Mouse (Mus musculus) forebrain, embryonic 12.5 days (tissue): ENCODE data around the gene Atp5d. TPM values are rescaled to one million over a fixed set of nuclear protein-coding genes. Genes with fewer than 3 reads are reported as not detected.

ENCODE experiments used
- ATAC-seq: fragments of 200-750 bp; cut with Nextera tagmentation; 2 replicates; pipeline ENCODE4 v1.8.0; 2017; ENCODE audit warnings: moderate TSS enrichment; ENCODE audit not compliant: low FRiP score
- H3K27ac ChIP-seq: fragments of 300-500 bp; sonication (generic); 2 replicates; pipeline ENCODE4 v1.5.1; 2016; ENCODE audit warnings: mild to moderate bottlenecking
- H3K27me3 ChIP-seq: fragments of 300-500 bp; sonication (generic); 2 replicates; pipeline ENCODE4 v1.6.1; 2016; ENCODE audit warnings: mild to moderate bottlenecking
- H3K36me3 ChIP-seq: fragments of 300-500 bp; sonication (generic); replicated peaks from 2 replicates; pipeline ENCODE4 v1.6.1; 2016; ENCODE audit warnings: mild to moderate bottlenecking
- H3K4me1 ChIP-seq: fragments of 300-500 bp; sonication (generic); 2 replicates; pipeline ENCODE4 v1.6.1; 2016
- H3K4me2 ChIP-seq: fragments of 300-500 bp; sonication (generic); 2 replicates; pipeline ENCODE4 v1.6.1; 2016; ENCODE audit warnings: mild to moderate bottlenecking, moderate library complexity
- H3K4me3 ChIP-seq: fragments of 300-500 bp; sonication (generic); replicated peaks from 2 replicates; pipeline ENCODE4 v1.5.1; 2016; ENCODE audit warnings: mild to moderate bottlenecking
- H3K9ac ChIP-seq: fragments of 300-500 bp; sonication (generic); 2 replicates; pipeline ENCODE4 v1.6.1; 2016; ENCODE audit warnings: mild to moderate bottlenecking
- H3K9me3 ChIP-seq: fragments of 300-500 bp; sonication (generic); 2 replicates; pipeline ENCODE4 v1.6.1; 2016
- WGBS: fragments of 180-500 bp; shearing (Covaris S2); methylation state at CpG from one replicate; pipeline ENCODE4 v1.1.7; 2016; 5-methylcytosine and 5-hydroxymethylcytosine counted together
- polyA plus RNA-seq: library from polyadenylated mRNA; unstranded; fragments of >200 nt; fragmentation: Nextera tagmentation; extraction: Ambion mirVana; gene quantifications from 2 replicates; pipeline ENCODE4 v1.2.1, GENCODE M21; 2016

Atp5d gene
- polyA plus RNA-seq, 1 experiment from 2014 or later = 428 TPM

DNA sequence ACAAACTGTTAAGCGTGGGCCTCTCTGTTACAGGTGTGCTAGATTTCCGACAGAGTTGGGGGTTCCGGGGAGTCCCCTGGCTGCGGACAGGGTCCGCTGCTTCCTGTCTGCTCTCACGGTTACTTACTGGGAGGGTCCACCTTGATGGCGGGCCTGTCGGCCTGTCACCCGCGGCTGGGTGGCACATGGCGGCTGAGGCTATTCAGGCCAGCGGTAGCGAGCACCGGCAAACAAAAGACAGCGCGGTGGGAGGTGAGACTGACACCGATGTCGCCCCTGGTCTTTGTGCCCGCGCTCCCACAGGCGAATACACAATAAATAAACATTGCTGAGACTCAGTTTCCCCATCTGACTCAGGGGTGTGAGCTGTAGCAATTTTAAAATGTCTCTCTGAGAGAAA lies 51.6 kb downstream of the Atp5d start:
- WGBS = 2% methylated on average over 21 of the region's 21 CpGs
- Histone ChIP-seq H3K36me3 (peaks cover 30% of the 10 kb centered on the region), H3K27ac (peak overlapping the region; percentile 85), H3K9ac (peak overlapping the region; percentile 74), H3K4me1 (peaks cover 67% of the 10 kb centered on the region), H3K9me3 (no peaks in the 10 kb centered on the region), H3K4me2 (peak overlapping the region; percentile 74), H3K4me3 (peak overlapping the region; percentile 45), H3K27me3 (peaks cover 47% of the 10 kb centered on the region)
- ATAC-seq = peak; percentile 57; the same call in 1 of the 2 replicates

DNA sequence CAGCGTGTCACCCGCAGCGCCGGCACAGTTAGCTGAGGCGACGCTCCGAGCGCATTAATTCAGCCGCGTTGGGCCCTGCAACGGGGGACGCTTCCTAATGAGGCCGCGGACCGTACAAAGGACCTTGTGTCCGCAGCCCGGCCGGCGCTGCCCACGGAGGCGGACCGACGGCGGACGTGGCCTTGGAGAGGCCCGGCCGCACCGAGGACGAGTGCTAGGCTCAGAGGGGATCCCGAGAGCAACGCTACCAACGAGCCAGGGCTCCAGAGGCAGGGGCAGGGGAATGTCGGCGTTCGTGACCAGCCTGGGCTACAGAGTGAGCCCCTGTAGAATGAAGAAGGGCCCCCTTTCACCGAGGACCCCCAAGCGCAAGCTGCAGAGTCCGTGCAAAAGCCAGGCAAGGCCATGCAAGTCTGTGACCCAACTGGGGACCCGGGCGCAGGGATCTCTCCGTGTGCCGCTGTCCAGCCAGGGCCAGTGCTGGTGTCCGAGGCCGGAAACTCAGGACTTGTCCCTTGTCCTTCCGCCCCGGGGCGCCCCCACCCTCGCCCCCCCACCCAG lies 52.1 kb downstream of the Atp5d start:
- WGBS = under 1% methylated on average over 48 of the region's 48 CpGs
- Histone ChIP-seq H3K4me1 (peaks cover 65% of the 10 kb centered on the region), H3K4me2 (peak overlapping the region; percentile 74), H3K27ac (peak overlapping the region; percentile 85), H3K9ac (peak overlapping the region; percentile 74), H3K4me3 (peak overlapping the region; percentile 45), H3K9me3 (no peaks in the 10 kb centered on the region), H3K36me3 (peaks cover 30% of the 10 kb centered on the region), H3K27me3 (peaks cover 47% of the 10 kb centered on the region)
- peak; percentile 55 for ATAC-seq

DNA sequence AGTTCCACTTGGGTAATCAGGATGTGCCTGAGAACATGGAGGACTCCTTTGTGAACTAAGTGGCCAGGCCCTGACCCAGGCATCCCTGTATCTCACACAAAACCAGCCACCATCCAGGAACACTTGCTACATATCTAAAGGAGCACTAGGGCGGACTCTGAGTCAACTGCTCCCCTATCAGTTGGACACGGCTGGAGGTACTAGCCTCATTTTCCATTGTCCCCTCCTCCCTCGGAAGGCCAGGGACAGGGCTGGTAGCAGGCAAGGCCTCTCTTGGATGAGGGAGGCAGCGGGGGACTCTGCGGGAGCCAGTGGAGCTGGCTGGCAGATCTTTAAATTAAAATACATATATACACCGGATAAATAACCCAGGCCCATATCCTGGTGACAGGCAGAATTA lies 55.5 kb downstream of the Atp5d start:
- peaks cover 34% of the 10 kb centered on the region for H3K27me3 ChIP-seq
- peaks cover 3% of the 10 kb centered on the region for H3K36me3 ChIP-seq
- peak overlapping the region; percentile 78 for H3K27ac ChIP-seq
- H3K4me3 ChIP-seq = no peak overlapping the region
- no peak for ATAC-seq
- peaks cover 74% of the 10 kb centered on the region for H3K4me1 ChIP-seq
- 41% methylated on average over 6 of the region's 6 CpGs for WGBS
- no peak overlapping the region for H3K9ac ChIP-seq
- H3K4me2 ChIP-seq = no peak overlapping the region
- H3K9me3 ChIP-seq = no peaks in the 10 kb centered on the region

DNA sequence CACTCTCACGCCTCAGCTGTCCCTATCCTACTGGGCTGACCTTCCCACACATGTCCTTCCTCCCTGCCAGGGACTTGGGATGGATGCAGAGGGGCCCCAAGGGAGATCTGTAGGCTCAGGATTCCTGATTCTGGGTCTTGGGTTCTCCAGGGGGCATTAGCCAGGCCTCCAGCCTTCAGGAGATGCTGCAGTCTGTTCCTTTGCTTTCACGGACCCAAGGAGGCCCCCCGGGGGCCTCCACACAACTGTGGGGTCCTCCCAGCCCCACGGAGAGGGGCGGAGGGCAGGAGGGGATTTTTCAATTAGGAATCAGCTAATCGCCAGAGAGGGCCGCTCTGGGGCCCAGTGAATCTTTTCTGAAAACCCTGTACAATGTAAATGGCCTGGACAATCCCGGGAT lies 56.0 kb downstream of the Atp5d start:
- no peak for ATAC-seq
- Histone ChIP-seq H3K27ac (peak overlapping the region; percentile 78), H3K4me1 (peaks cover 71% of the 10 kb centered on the region), H3K4me2 (no peak overlapping the region), H3K9ac (no peak overlapping the region), H3K36me3 (no peaks in the 10 kb centered on the region), H3K27me3 (peaks cover 31% of the 10 kb centered on the region), H3K9me3 (no peaks in the 10 kb centered on the region), H3K4me3 (no peak overlapping the region)
- WGBS = 7% methylated on average over 8 of the region's 8 CpGs

Other genes with a start within 250 kb of the Atp5d start
- not detected in 2 replicates for gene Cfd, start 247.8 kb upstream of the Atp5d start, polyA plus RNA-seq
- gene Med16, start 229.7 kb upstream of the Atp5d start, polyA plus RNA-seq = 59.9 and 62.3 TPM in 2 replicates
- gene Gm26602, start 227.8 kb upstream of the Atp5d start, polyA plus RNA-seq = 35.1 and 53.2 TPM in 2 replicates
- gene Kiss1r, start 221.7 kb upstream of the Atp5d start, polyA plus RNA-seq = 0.96 and 1.1 TPM in 2 replicates
- gene R3hdm4, start 217.4 kb upstream of the Atp5d start, polyA plus RNA-seq = 162 and 173 TPM in 2 replicates
- gene Arid3a, start 211.6 kb upstream of the Atp5d start, polyA plus RNA-seq = 4.5 and 4.7 TPM in 2 replicates
- gene Wdr18, start 178.5 kb upstream of the Atp5d start, polyA plus RNA-seq = 94.4 and 96.0 TPM in 2 replicates
- gene Grin3b, start 167.9 kb upstream of the Atp5d start, polyA plus RNA-seq = 0.46 TPM in 2 replicates
- 14.7 and 19.2 TPM in 2 replicates for gene Tmem259, start 154.3 kb upstream of the Atp5d start, polyA plus RNA-seq
- gene Cnn2, start 150.0 kb upstream of the Atp5d start, polyA plus RNA-seq = 85.5 and 115 TPM in 2 replicates
- gene Abca7, start 142.1 kb upstream of the Atp5d start, polyA plus RNA-seq = 5.8 and 5.9 TPM in 2 replicates
- 3.4 and 3.6 TPM in 2 replicates for gene Arhgap45, start 122.0 kb upstream of the Atp5d start, polyA plus RNA-seq
- 183 and 184 TPM in 2 replicates for gene Polr2e, start 98.8 kb upstream of the Atp5d start, polyA plus RNA-seq
- 434 and 458 TPM in 2 replicates for gene Gpx4, start 91.5 kb upstream of the Atp5d start, polyA plus RNA-seq
- 14.8 and 16.4 TPM in 2 replicates for gene Sbno2, start 33.1 kb upstream of the Atp5d start, polyA plus RNA-seq
- gene Stk11, start 22.8 kb upstream of the Atp5d start, polyA plus RNA-seq = 20.8 and 23.2 TPM in 2 replicates
- 13.2 and 13.8 TPM in 2 replicates for gene Cbarp, start 2.2 kb downstream of the Atp5d start, polyA plus RNA-seq
- gene Midn, start 9.6 kb downstream of the Atp5d start, polyA plus RNA-seq = 45.0 and 50.3 TPM in 2 replicates
- gene Cirbp, start 27.4 kb downstream of the Atp5d start, polyA plus RNA-seq = 224 and 240 TPM in 2 replicates
- gene 1600002K03Rik, start 34.3 kb downstream of the Atp5d start, polyA plus RNA-seq = 11.1 and 11.6 TPM in 2 replicates
- 36.4 and 48.9 TPM in 2 replicates for gene Efna2, start 40.9 kb downstream of the Atp5d start, polyA plus RNA-seq
- 55.5 and 58.4 TPM in 2 replicates for gene Mum1, start 87.8 kb downstream of the Atp5d start, polyA plus RNA-seq
- gene Ndufs7, start 110.5 kb downstream of the Atp5d start, polyA plus RNA-seq = 201 and 216 TPM in 2 replicates
- gene Gamt, start 122.4 kb downstream of the Atp5d start, polyA plus RNA-seq = 15.9 and 19.0 TPM in 2 replicates
- gene Dazap1, start 122.9 kb downstream of the Atp5d start, polyA plus RNA-seq = 65.1 and 69.7 TPM in 2 replicates
- gene Rps15, start 153.8 kb downstream of the Atp5d start, polyA plus RNA-seq = 708 and 760 TPM in 2 replicates
- gene Apc2, start 157.3 kb downstream of the Atp5d start, polyA plus RNA-seq = 144 and 165 TPM in 2 replicates
- 42.6 and 44.4 TPM in 2 replicates for gene 2310011J03Rik, start 181.9 kb downstream of the Atp5d start, polyA plus RNA-seq
- gene Pcsk4, start 190.9 kb downstream of the Atp5d start, polyA plus RNA-seq = 3.7 and 3.8 TPM in 2 replicates
- gene Reep6, start 191.3 kb downstream of the Atp5d start, polyA plus RNA-seq = 4.1 and 4.4 TPM in 2 replicates
- gene Adamtsl5, start 209.8 kb downstream of the Atp5d start, polyA plus RNA-seq = 0.17 and 0.55 TPM in 2 replicates
- gene Plk5, start 217.8 kb downstream of the Atp5d start, polyA plus RNA-seq = 0.23 and 0.40 TPM in 2 replicates
- gene Mex3d, start 249.0 kb downstream of the Atp5d start, polyA plus RNA-seq = 17.3 and 21.3 TPM in 2 replicates